Mouse (Mus musculus): ENCODE results near the gene Try4.

GRCm38 (mm10) chr6:41257432-41257831, 44.6 kb upstream of the Try4 start:
- no peak for TF ChIP-seq CTCF (IDR thresholded peaks at IDR 0.05; ENCODE audit: extremely low read depth, insufficient read depth, low read length)
- no peak for TF ChIP-seq POLR2A (IDR thresholded peaks at IDR 0.05; ENCODE audit: extremely low read depth, insufficient read depth, low read length)
